Mouse (Mus musculus) ovary, postnatal 14 days (tissue): ENCODE results near the gene Msi2.

Experiments
- DNase-seq: peaks from one replicate; pipeline ENCODE4 v3.0.0; 2022; ENCODE audit warnings: low spot score

Gene Msi2

DNA sequence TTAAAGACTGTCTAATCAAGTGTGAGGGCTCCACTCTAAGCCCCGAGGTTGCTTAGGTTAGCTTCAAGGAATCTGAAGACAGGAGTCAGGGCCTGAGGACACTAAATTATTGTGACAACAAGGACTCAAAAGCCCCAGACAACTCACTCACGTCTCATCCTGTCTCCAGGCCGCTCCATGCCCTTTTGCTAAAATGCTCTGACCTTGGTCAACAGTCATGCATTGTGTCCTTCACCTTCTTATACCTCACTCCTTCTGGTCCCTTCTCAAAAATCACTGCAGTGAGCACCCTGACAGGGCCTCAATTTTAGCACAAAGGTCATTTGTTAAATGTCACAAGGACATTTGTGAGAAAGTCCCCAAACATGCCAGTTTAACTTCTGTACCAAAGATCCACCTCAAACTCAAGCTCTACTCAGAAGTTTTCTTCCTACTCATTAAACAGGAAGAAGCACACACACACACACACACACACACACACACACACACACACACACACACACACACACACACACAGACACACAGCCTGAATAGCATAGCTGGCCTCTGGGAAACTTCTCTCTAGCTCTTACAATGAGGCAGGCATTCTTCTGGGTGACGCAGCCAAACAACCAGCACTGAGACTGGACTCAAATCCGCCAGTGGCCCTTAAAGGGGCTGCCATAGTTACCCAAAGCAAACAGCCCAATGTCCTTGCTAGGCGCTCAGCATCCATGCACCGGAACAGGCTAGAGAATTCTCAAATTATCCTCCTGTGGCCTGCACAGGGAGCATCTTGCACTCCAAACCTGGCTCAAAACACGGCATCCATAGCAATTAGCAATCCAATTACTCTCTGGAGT lies 178.5 kb downstream of the Msi2 start:
- no peak for DNase-seq

DNA sequence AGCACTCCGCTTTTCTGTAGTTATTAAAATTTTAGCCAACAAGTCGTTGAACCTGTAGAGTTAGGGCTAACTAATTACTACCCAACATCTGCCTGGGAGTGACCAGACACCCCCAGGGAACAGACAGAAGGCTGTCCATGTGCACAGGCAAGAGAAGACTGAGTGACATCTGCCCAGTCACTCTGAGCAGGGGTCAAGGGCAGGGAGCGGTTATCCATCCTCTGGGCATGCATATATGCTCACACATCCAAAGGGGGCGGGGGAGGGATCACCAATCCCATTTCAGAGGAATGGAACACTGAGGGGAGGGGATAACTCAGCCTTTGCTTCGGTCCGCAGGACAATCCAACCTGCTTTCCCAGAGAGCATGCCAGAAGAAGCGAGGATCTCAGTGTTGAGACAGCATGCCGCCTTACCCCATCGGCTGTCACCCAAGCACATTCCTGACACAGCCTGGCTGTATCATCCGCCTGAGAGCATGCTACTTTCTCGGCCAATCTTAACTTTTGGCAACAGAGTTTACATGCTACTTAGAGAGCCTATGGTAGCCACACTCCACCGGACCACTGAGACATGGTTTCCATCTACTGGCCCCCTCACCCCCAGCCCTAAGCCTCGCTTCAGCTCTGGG lies 179.5 kb downstream of the Msi2 start:
- no peak for DNase-seq

DNA sequence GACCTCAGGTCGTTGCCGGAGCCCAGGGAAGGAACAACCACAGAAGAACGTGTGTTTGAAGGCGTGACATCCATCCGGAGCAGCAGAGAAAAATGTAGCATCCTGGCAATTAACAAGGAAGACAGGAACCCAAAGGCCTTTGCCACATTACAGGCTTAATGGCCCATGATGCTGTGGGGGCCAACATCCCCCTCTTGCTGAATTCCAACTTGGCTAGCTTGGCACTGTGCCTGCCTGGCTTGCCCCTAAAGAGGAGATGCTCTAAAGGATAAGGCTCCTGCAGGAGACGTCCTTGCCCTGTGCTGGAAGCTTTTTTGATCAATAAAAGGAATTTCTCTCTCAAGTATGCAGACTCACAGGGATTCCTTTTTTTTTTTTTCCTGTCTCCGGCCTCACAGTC lies 181.0 kb downstream of the Msi2 start:
- no peak for DNase-seq

DNA sequence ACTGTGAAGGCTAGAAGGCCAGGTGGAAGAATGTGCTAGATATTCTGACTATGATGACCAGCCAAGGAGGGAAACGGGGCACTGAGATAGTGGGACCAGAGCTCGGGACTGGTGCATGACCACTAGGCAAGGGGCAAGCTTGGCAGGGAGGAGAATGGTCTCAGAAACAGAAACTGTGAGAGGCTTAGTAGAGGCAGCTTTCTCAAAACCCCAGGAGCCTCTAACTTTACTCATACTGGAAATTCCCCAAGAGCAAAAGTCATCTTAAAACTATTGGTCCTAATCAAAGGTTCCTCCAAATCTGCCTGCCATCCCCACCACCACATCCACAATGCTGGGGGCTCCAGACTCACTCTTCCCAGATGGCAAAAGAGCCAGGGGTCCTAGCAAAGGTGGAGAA lies 181.5 kb downstream of the Msi2 start:
- no peak for DNase-seq

DNA sequence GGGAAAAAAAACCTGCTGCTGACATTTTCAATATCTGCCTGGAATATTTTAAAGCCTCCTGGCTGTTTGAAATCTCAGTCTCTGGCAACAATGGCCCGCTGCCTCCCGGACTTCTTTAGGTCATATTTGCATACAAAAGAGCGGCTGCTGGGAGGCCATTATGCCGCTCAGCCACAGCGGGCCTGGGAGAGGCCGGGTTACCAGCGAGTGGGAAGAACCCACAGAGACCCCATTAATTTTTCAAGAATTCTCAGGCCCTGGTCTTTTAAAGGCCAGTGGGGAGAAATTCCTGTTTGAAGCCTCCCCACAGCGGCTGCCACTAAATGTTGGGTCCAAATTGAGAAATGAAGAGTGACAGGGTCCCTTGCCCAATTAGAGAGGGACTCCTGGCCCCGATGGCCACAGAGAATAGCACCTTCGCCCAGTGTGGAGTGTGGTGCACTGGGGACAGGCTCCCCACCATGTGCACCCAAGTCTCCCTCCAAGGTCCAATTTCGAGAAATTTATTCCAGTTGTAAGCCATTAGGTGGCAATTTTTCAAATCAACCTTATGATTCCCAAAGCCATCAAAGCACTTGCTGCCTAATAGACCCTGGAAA lies 183.9 kb downstream of the Msi2 start:
- no peak for DNase-seq

- DNase-seq: no peak
These were observed 186.3 kb downstream of the Msi2 start for GRCm38 (mm10) chr11:88532016-88532415.

DNA sequence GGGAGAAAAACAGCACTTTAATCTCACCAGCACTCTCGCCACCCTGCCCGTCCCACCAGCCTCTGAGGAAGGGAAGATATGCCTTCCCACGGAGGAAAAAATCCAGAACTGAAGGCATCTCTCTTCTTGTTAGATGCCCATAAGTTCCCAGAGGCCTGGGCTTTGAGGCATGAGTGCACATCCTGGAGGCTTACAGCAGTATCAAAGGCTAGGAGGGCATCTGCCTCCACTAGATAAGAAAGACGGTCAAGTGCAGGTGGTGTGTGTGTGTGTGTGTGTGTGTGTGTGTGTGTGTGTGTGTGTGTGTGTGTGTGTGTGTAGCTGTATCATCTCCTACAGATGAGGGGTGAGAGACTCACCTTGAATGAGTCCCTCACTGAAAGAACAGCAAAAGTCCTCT lies 188.3 kb downstream of the Msi2 start:
- no peak for DNase-seq

DNA sequence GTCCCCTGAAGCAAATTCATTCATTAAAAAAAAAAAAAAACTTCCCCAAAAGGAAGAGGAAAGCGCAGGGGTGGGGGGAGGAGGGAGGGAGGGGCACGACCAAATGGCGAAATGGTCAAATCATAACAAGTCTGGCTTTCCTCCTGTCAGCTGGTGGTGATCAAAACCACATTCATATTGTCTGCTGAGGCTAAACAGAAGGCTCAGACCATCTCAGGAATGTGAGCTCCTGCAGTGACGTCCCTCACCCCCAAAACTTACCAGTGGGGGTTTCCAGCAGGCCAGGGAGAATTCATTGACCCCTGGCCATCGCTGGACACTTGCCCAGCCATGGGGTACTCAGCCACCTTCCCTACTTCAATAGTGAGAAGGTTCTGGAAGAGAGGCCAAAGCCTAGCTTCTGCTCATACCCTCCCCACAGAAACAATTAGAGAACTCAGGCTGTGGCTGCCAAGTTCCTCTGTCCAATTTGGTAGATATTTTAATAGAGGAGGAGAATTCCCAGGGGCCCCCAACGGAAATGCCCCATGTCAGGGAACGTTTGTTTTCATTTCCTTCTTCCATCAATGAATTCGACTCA lies 189.7 kb downstream of the Msi2 start:
- DNase-seq: no peak

DNA sequence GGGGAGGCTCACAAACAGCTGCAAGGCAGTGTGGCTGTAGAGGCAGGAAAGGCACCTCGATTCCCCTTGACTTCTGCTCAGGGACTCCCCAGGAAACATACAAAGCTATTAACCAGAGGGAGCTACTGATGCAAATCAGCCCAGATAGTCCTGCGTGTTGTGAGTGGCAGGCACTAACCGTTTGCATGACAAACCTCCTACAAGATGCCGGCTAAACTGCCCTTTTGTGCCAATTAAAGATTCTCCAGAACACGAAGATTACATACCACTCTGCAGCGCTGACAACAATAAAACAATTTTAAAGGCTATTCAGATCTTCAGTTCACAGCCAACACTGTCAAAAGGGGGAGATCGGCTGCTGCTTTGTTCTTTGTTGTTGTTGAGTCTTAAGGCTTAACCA lies 191.6 kb downstream of the Msi2 start:
- DNase-seq: no peak

DNA sequence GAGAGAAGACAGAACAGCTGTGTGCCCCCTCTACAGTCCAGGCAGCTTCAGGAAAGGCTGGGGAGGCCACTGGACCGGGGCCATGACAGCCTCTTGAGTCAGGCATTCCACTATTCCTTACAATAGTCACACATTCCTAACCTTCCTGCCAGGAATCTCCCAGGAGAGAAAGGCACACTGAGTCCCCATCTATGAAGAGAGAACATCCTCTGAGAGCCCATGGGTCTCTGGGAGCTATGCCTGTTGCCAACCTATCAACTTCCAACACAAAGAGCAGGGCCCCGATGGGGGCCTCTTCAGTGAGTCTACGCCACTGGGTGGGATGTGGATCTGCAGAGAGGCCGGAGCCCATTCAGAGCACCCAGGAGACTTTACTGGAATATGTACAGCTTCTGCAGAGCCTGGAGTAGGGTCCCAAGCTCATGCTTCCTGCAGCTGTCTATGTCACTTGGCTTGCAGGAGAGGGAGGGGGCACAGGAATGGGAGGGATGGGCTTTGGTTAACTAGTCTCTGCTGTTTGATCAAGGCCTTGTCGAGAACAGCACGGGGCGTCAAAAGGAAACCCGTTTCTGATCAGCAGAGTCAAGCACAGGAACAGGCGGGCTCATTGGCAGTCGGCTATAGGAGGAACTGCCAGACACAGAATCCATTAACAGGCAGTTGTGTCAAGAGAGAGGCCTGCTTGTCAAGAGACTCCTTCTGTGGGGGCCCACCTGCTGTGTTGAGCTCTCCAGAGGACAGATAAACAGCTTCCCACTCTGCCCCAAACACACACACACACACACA lies 193.3 kb downstream of the Msi2 start:
- DNase-seq: no peak

GRCm38 (mm10) chr11:88524437-88524789 lies 193.9 kb downstream of the Msi2 start:
- no peak for DNase-seq

DNA sequence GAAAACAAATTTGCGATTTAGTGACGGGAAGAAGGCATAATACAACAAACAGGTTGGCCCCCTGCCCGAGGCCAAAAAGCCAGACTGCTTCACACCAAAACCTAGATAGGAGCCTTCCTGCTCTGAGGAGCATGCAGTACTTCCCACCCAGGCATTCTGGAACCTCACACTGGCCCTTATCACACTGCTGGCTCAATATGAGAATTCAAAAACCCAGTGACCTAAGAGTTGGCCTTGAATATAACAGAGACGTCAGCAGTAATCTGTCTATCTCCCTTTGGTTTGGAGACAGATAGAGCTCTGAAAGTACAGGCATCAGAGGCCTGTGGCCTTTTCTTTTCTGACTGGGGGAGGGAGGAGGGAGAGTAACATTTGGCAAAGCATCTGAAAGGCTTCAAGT lies 194.4 kb downstream of the Msi2 start:
- no peak for DNase-seq

DNA sequence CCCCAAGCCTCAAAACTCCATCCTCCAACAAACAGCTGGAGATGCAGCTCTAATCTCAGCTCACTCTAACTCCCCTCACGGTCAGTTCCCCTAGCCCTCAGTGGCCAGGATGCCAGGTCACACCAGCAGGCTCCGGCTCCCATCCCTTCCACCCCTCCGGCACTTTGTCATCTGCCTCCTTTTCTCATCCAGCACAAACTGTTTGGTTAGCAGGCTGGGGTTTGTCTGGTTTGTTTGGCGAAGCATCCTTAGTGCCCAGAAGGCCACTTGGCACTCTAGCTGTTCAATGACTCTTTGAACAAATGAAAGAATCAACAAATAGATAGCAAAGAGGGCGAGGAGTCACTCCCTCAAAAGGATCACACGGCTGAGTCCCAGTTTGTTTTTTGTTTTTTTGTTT lies 194.8 kb downstream of the Msi2 start:
- no peak for DNase-seq

DNA sequence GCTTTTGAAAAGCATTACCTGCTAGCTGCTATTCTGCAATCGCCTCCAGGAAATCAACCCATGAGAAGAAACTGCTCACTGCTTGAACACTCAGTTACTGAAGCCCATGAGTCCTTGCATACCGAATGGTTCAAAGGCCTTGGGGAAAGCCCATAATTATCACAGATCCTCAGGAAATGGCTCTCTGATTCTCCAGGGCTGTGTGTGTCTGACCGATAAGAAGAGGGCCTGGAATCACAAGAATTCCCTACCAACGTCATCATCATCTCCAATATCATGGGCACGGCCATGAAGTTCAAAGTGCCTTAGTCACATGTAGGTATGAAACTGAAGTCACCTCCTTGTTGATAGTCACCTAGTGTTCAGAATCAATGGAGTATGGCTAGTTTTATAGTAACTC lies 196.2 kb downstream of the Msi2 start:
- DNase-seq: no peak

GRCm38 (mm10) chr11:88520951-88521730 lies 197.2 kb downstream of the Msi2 start:
- DNase-seq: no peak

GRCm38 (mm10) chr11:88518361-88518760 lies 200.0 kb downstream of the Msi2 start:
- no peak for DNase-seq

DNA sequence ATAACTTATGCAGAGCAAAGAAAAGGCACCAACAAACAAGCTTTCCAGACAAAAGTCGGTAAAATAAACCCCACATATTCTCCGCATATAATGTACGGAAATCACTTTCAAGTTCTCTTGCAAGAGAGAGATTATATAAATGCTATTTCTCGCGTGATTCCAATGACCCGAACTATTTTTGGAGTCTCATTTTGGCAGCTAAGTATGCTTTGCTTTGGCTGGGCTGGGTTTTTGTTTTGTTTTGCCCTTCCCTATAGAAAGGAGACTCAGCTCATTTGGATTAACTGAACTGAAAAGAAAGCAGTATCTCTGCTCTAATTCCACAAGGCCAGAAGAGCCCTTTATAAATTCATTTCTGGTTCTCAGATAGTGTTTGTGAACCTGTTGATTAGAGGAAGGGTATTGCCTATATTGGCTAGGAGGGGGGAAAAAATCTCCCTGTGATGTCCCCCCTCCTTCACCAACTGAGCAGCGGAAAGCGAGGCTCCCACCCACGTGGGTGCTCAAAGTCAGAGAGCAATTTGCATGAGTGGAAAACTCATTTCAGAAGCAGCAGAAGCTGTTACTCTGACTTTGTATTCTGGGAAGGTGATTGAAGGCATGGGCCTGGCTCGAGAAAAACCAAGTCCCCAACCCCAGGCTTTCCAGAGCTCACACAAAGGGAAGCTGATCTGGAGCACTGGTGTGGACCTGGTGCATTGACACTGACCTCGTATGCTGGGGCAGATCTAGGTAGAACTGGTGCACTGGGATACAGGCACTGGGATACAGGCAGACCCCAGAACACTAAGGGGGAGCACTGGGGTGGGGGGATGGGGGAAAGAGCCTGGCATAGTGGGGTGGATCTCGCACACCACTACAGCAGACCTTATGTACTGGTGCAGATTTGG lies 201.5 kb downstream of the Msi2 start:
- DNase-seq: no peak

DNA sequence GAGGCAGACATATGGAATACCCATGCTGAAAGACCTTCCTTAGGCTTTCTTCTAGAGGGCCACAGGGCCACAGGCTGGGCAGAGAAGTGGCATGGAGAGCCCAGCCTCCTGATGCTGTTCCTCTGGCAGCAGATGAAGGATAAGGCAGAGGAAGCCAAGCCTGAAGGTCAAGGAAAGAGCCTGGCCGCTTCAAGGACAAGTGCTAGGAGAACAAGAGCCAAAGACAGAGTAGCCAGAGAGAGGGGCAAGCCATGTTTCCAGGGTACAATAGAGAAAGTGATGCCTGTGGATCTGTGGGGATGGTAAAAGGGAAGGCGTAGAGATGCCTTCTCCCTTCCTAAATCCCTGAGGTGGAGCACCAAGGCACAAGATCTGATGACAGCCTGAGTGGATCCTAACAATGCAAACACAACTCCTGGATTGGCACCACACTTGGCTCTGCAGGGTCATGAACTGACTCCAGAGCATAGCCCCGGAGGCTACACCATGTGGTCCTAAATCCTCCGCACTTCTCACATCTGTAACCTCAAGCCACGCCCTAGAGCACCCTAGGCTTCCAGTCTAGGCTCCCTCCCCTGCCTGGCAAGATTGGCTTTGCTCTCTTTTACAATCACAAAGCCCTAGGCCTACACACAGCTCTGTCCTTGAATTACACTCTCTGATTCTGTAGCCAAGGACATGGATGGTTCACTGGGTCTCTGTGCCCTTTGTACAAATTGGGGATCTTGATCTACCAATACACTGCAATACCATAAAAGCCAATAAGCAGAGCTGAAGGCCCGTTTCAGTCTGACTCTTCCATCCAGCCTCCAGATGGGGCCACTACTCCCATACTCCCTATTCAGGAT lies 202.4 kb downstream of the Msi2 start:
- no peak for DNase-seq

DNA sequence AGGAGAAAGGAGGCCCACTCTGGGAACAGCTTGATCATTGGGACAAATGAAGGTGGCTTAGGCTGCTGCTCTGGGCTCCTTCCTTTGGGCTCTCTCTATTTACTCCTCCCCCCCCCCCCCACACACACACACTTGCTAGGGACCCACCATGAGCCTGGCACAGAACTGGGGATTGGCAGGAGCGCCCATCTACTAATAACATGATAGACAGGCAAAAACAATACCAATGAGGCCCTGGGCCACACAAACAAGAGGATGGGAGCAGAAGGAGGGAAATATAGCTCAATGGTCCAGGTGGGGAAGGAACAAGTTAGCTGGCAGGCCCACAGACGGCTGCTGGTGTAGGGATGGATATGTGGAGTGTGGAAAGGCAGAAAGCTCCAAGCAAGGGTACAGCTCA lies 203.0 kb downstream of the Msi2 start:
- DNase-seq: no peak
